Mouse (Mus musculus): Measurements from ENCODE around the gene Lime1.

Gene Lime1

GRCm38 (mm10) chr2:181391022-181391421 is 11.1 kb downstream of the Lime1 start:
- DNase-seq (ENCODE audit: low spot score in 2 of 2), result no peak

GRCm38 (mm10) chr2:181391541-181391940 is 11.7 kb downstream of the Lime1 start:
- no peak for DNase-seq (ENCODE audit: low spot score in 2 of 2)

- peak; percentile 63 to 82 for DNase-seq (ENCODE audit: low spot score in 2 of 2)
These were observed 12.8 kb downstream of the Lime1 start for GRCm38 (mm10) chr2:181392600-181393213.

- no peak for DNase-seq (ENCODE audit: low spot score in 2 of 2)
These were observed 14.2 kb downstream of the Lime1 start for GRCm38 (mm10) chr2:181394086-181394485.

- no peak for DNase-seq (ENCODE audit: low spot score in 2 of 2)
These were observed 17.4 kb downstream of the Lime1 start for GRCm38 (mm10) chr2:181397207-181397761.

- DNase-seq (ENCODE audit: low spot score in 2 of 2), result no peak
These were observed 21.6 kb downstream of the Lime1 start for GRCm38 (mm10) chr2:181401497-181401896.

GRCm38 (mm10) chr2:181403722-181404121 is 23.8 kb downstream of the Lime1 start:
- DNase-seq (ENCODE audit: low spot score in 2 of 2), result no peak

- no peak for DNase-seq (ENCODE audit: low spot score in 2 of 2)
These were observed 29.8 kb downstream of the Lime1 start for GRCm38 (mm10) chr2:181409643-181410042.

GRCm38 (mm10) chr2:181410760-181411473 is 31.0 kb downstream of the Lime1 start:
- DNase-seq (ENCODE audit: low spot score in 2 of 2), result peak; percentile 27 to 68

- no peak for DNase-seq (ENCODE audit: low spot score in 2 of 2)
These were observed 33.3 kb downstream of the Lime1 start for GRCm38 (mm10) chr2:181413141-181413540.

GRCm38 (mm10) chr2:181415945-181416344 is 36.1 kb downstream of the Lime1 start:
- DNase-seq (ENCODE audit: low spot score in 2 of 2), result peak; percentile 24 to 54

GRCm38 (mm10) chr2:181419359-181419758 is 39.5 kb downstream of the Lime1 start:
- DNase-seq (ENCODE audit: low spot score in 2 of 2), result no peak

GRCm38 (mm10) chr2:181420426-181420825 is 40.5 kb downstream of the Lime1 start:
- DNase-seq (ENCODE audit: low spot score in 2 of 2), result no peak

- DNase-seq (ENCODE audit: low spot score in 2 of 2), result no peak
These were observed 41.2 kb downstream of the Lime1 start for GRCm38 (mm10) chr2:181420903-181421638.

GRCm38 (mm10) chr2:181423834-181424233 is 44.0 kb downstream of the Lime1 start:
- peak in 1 of 2 experiments; percentile 19 for DNase-seq (ENCODE audit: low spot score in 2 of 2)

Measured in heart, adult 9 months (tissue).